Mouse (Mus musculus) olfactory bulb, adult 2 months (tissue): ENCODE data around the gene Tspan4.

Experiments
- CTCF ChIP-seq: fragments of 200-500 bp; IDR thresholded peaks from 2 replicates; pipeline ENCODE4 v1.5.1; 2012; ENCODE audit warnings: low read depth, mild to moderate bottlenecking, low read length, moderate library complexity; ENCODE audit not compliant: insufficient read depth
- POLR2A ChIP-seq: fragments of 200-500 bp; IDR thresholded peaks from 2 replicates; pipeline ENCODE4 v1.6.1; 2012; ENCODE audit warnings: mild to moderate bottlenecking, low read depth, low read length, moderate library complexity; ENCODE audit not compliant: insufficient read depth

GRCm38 (mm10) chr7:141461521-141462332, 13.3 kb upstream of the Tspan4 start:
- TF ChIP-seq CTCF, result no peak
- no peak for TF ChIP-seq POLR2A
